Mouse (Mus musculus) frontal cortex, postnatal 10 days (tissue): ENCODE measurements around the gene Ncoa4.
"Not testable (repeated sequence)": the region's sequence is repeated elsewhere in the genome, so short reads cannot be mapped to it uniquely, and the experiment has no call there.

Source experiments
- DNase-seq, 2 experiments: peaks; one replicate each; pipeline ENCODE4 v3.0.0; 2022; ENCODE audit warnings: low spot score in 2 of 2, mixed read lengths in 1 of 2

The Ncoa4 gene

GRCm38 (mm10) chr14:32159690-32160246 lies at the start of gene Ncoa4:
Gene Ncoa4 (plus strand): TSS chr14:32159865.
- DNase-seq = peak; percentile 96 to 98

- not testable (repeated sequence) for DNase-seq
Observed at GRCm38 (mm10) chr14:32112124-32112523, 47.5 kb upstream of the Ncoa4 start.

- no peak for DNase-seq
Observed at GRCm38 (mm10) chr14:32120940-32121919, 38.4 kb upstream of the Ncoa4 start.

GRCm38 (mm10) chr14:32121920-32122315 lies 37.7 kb upstream of the Ncoa4 start:
- DNase-seq = no peak

GRCm38 (mm10) chr14:32124261-32124660 lies 35.4 kb upstream of the Ncoa4 start:
- DNase-seq = no peak

- DNase-seq = not testable (repeated sequence)
Observed at GRCm38 (mm10) chr14:32125256-32125655, 34.4 kb upstream of the Ncoa4 start.

- no peak for DNase-seq
Observed at GRCm38 (mm10) chr14:32128409-32128808, 31.3 kb upstream of the Ncoa4 start.

GRCm38 (mm10) chr14:32131836-32132235 lies 27.8 kb upstream of the Ncoa4 start:
- no peak for DNase-seq

- no peak for DNase-seq
Observed at GRCm38 (mm10) chr14:32134293-32134692, 25.4 kb upstream of the Ncoa4 start.

- not testable (repeated sequence) for DNase-seq
Observed at GRCm38 (mm10) chr14:32136467-32136866, 23.2 kb upstream of the Ncoa4 start.

GRCm38 (mm10) chr14:32140359-32140965 lies 19.2 kb upstream of the Ncoa4 start:
- DNase-seq = no peak

GRCm38 (mm10) chr14:32141723-32142122 lies 17.9 kb upstream of the Ncoa4 start, which contains the start of gene Msmb:
Gene Msmb (plus strand): TSS chr14:32142023.
- DNase-seq = no peak

- DNase-seq = no peak
Observed at GRCm38 (mm10) chr14:32144734-32145133, 14.9 kb upstream of the Ncoa4 start.

- no peak for DNase-seq
Observed at GRCm38 (mm10) chr14:32145401-32145800, 14.3 kb upstream of the Ncoa4 start.

- no peak for DNase-seq
Observed at GRCm38 (mm10) chr14:32145809-32146511, 13.7 kb upstream of the Ncoa4 start.

GRCm38 (mm10) chr14:32146578-32146977 lies 13.1 kb upstream of the Ncoa4 start:
- DNase-seq = no peak

GRCm38 (mm10) chr14:32150872-32151271 lies 8.8 kb upstream of the Ncoa4 start:
- DNase-seq = no peak

GRCm38 (mm10) chr14:32152243-32152965 lies 7.3 kb upstream of the Ncoa4 start:
- DNase-seq = no peak

- DNase-seq = no peak
Observed at GRCm38 (mm10) chr14:32153156-32153555, 6.5 kb upstream of the Ncoa4 start.

GRCm38 (mm10) chr14:32154758-32155157 lies 4.9 kb upstream of the Ncoa4 start:
- DNase-seq = no peak

GRCm38 (mm10) chr14:32159150-32159670 lies 455 bp upstream of the Ncoa4 start:
- DNase-seq = peak in 1 of 2 experiments; percentile 6
